Mouse (Mus musculus): ENCODE measurements around the gene Gpr152.
"Not testable (repeated sequence)": the region's sequence is repeated elsewhere in the genome, so short reads cannot be mapped to it uniquely, and the experiment has no call there.

GRCm38 (mm10) chr19:4135963-4136345, 3.6 kb upstream of the Gpr152 start:
- not testable (repeated sequence) for TF ChIP-seq TAL1, GATA1 (IDR thresholded peaks at IDR 0.05; ENCODE audit: low read length)
